Mouse (Mus musculus): ENCODE measurements around the gene Slc2a9.

Slc2a9 gene

DNA sequence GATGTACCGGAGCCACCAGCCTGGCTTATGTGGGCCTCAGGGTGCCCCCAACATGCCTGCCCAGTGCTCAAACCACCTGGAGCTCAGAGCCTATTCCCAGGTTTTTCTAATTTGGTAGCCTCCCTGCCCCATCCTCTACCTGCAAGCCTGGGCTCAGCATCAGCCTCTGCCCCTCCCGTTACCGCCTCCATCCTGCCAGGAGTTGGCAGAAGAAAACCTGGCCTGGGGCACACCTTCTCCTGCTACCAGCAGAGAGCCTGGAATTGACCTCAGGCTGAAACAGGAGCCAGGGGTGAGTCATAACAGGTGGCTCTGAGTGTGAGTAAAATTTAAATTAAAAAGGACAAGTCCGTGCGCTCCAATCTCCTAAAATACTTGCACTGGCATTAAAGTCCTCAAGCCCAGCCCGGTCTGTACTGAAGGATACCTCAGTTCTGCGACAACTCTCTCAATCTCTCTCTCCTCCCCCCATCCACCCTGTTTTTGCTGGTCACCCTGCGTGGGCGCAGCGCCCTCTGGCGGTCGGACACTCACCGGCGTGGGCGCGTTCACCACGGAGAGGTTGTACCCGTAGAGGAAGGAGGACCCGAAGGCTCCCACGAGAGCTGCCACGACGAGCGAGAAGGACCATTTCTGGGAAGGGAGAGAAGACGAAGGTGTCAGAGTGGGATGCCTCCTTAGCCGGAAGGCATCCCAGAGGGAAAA lies 25.9 kb downstream of the Slc2a9 start:
- in situ Hi-C loops (cut with MboI; ENCODE audit: unreplicated experiment in 2 of 2): no loop called here

- in situ Hi-C loops (cut with MboI; ENCODE audit: unreplicated experiment in 2 of 2): no loop called here
Observed at GRCm38 (mm10) chr5:38470881-38471280, 32.1 kb downstream of the Slc2a9 start.

DNA sequence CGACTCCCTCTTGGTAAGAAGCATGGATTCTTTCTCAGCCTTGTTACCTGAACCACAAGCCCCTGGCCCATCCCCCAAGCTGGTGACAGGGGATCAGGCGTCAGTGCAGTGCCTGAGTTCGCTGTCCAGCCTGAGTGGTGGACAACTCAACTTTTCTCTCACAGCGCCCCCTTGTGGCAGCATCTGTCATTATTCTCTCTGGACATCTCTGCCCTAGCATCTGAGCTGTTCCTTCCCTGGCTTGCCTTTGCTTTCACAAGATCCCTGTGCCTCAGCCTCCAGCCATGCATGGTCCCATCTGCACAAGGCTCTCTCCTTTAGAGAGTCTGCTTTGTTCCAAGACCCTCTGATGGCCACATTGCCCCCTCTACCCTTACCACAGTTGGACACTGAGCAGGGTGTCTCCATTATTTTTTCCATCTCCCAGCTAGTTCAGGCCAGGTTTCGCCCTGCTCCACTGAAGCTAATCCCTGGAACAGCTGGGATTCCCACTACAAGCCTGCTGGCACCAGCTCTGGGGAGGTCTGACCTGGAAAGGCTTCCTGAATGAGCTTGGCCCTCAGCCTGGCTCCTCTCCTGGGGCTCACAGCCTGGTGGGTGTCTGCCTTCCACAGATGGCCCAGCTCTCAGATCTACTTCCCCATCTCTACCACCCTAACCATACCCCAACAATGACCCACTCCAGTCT lies 32.9 kb downstream of the Slc2a9 start:
- in situ Hi-C loops (cut with MboI; ENCODE audit: unreplicated experiment in 2 of 2): loop anchor here (5.0 kb wide), 2 partner anchors 42 to 163 kb away; no protein-coding TSS in a partner anchor

DNA sequence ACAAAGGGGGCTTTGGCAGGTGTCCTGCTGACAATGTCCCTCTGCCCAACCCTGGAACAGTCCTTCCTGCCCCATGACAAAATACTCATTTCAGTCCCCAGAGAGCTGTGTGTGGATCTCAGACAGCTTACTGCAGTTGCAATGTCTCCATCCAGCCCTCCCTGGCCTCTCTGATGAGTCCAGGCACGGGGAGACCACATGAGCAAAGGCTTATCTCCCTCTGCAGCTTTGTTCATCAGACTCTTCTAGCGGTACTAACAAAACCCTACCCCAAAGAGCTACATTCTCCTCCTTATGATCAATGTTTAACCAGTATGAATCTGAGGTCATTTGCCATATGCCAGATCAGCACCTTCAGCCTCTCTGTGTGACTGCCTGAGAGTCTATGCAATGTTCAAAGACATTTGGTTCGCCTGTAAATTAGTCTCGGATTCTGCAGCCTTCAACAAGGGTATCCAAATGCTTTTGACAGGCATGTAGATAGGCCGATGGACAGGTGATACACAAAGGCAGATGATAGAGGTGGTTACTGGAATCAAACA lies 36.3 kb downstream of the Slc2a9 start:
- in situ Hi-C loops (cut with MboI; ENCODE audit: unreplicated experiment in 2 of 2): loop anchor here (5.0 kb wide), 2 partner anchors 46 to 159 kb away; no protein-coding TSS in a partner anchor

GRCm38 (mm10) chr5:38461261-38461660 lies 41.7 kb downstream of the Slc2a9 start:
- in situ Hi-C loops (cut with MboI; ENCODE audit: unreplicated experiment in 2 of 2): no loop called here

DNA sequence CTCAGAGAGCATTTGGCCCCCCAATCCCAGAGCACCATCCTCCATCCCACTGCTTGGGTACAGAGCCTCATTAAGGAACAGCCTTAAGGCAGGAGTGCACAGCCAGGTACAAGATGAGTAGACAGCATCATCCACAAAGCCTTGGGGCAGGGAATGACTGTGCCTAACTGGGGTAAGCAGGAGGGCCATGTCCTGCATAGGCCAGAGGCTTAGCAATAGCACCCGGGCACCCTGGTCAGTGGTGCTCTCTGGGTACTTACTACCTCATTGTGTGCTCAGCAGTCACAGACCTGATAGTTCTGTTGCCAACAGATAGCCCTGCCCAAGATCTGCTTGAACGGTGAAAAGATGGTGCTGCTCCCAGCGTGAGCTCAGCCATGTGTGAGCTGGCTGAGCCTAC lies 52.0 kb downstream of the Slc2a9 start:
- in situ Hi-C loops (cut with MboI; ENCODE audit: unreplicated experiment in 2 of 2): no loop called here

GRCm38 (mm10) chr5:38449607-38450006 lies 53.3 kb downstream of the Slc2a9 start:
- in situ Hi-C loops (cut with MboI; ENCODE audit: unreplicated experiment in 2 of 2): no loop called here

- in situ Hi-C loops (cut with MboI; ENCODE audit: unreplicated experiment in 2 of 2): no loop called here
Observed at GRCm38 (mm10) chr5:38448121-38448520, 54.8 kb downstream of the Slc2a9 start.

GRCm38 (mm10) chr5:38446316-38446975 lies 56.5 kb downstream of the Slc2a9 start:
- in situ Hi-C loops (cut with MboI; ENCODE audit: unreplicated experiment in 2 of 2): no loop called here

GRCm38 (mm10) chr5:38441088-38441839 lies 61.7 kb downstream of the Slc2a9 start:
- in situ Hi-C loops (cut with MboI; ENCODE audit: unreplicated experiment in 2 of 2): no loop called here

- in situ Hi-C loops (cut with MboI; ENCODE audit: unreplicated experiment in 2 of 2): no loop called here
Observed at GRCm38 (mm10) chr5:38440252-38441005, 62.5 kb downstream of the Slc2a9 start.

DNA sequence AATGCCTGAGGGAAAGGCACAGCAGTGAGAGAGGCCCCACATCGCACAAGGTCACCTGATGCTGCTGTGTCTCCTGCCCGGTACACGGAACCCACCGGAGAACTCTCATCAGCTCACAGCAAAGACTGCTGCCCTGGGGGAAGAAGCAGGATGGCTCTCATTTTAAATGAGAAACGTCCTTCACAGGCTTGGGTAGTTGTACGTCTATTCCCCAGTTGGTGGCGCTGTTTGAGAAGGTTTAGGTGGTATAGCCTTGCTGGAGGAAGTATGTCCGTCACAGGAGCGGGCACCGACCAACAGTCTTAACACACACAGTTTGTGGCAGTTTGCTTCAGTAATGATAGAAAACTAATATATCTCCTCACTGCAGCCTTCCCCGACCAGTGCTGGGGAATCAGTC lies 66.3 kb downstream of the Slc2a9 start:
- in situ Hi-C loops (cut with MboI; ENCODE audit: unreplicated experiment in 2 of 2): no loop called here

- in situ Hi-C loops (cut with MboI; ENCODE audit: unreplicated experiment in 2 of 2): no loop called here
Observed at GRCm38 (mm10) chr5:38434875-38435274, 68.1 kb downstream of the Slc2a9 start.

DNA sequence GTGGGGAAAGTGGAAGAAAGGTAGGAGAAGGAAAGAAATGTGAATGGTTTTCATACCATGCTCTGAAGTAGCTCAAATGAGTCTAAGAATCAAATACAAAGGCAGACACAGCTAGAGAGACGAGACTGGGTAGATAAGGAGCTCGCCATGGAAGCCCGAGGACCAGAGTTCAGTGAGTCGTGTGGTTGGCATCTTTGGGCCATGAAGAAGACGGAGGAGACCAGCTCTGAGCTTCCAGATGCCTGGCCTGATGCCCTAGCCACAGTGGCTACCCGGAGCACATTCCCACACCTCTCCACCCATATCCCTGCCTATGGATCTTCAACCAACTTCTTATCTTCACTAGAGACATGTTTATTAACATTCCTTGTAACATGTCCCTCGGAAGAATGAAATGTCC lies 71.7 kb downstream of the Slc2a9 start:
- in situ Hi-C loops (cut with MboI; ENCODE audit: unreplicated experiment in 2 of 2): no loop called here

- in situ Hi-C loops (cut with MboI; ENCODE audit: unreplicated experiment in 2 of 2): no loop called here
Observed at GRCm38 (mm10) chr5:38429106-38429505, 73.8 kb downstream of the Slc2a9 start.

GRCm38 (mm10) chr5:38427757-38428156 lies 75.2 kb downstream of the Slc2a9 start:
- in situ Hi-C loops (cut with MboI; ENCODE audit: unreplicated experiment in 2 of 2): no loop called here

- in situ Hi-C loops (cut with MboI; ENCODE audit: unreplicated experiment in 2 of 2): no loop called here
Observed at GRCm38 (mm10) chr5:38425569-38425968, 77.4 kb downstream of the Slc2a9 start.

DNA sequence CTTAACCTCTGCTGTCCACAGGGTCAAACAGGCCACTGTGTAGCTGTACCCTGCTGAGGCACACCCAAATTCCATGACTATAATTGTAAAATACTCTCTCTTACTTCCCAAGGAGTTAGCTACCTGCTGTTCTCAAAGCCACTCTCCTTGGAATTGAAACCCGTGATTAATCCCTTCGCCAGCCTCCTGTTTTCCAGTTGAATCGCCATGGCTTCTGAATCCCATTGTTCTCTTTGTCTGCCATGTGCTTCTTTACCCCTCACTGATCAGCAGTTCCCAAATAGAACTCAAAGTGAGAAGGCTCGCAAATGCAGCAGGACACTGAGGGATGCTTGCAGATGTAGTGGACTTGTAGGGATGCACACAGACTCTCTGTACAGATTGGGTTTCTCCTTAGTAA lies 80.5 kb downstream of the Slc2a9 start:
- in situ Hi-C loops (cut with MboI; ENCODE audit: unreplicated experiment in 2 of 2): no loop called here

- in situ Hi-C loops (cut with MboI; ENCODE audit: unreplicated experiment in 2 of 2): no loop called here
Observed at GRCm38 (mm10) chr5:38418799-38419198, 84.1 kb downstream of the Slc2a9 start.

DNA sequence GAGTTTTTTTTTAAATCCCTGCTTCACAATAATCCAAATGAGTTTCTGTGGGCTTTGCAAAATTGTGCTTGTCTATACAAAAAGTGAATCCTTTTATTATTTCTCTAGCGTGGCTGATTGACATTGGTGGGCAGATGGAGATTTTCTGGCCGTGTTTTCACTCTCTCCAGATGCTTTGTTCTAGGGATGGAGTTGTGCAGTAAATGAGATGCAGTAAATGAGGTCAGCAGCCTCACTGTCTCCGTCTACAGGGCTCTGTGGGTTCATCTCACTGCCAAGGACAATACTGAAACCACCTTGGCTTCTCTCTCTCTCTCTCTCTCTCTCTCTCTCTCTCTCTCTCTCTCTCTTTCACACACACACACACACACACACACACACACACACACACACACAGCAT lies 99.3 kb downstream of the Slc2a9 start:
- in situ Hi-C loops (cut with MboI; ENCODE audit: unreplicated experiment in 2 of 2): no loop called here
